ENCODE assay signal across 8 mouse cellular contexts in the genomic region with DNA sequence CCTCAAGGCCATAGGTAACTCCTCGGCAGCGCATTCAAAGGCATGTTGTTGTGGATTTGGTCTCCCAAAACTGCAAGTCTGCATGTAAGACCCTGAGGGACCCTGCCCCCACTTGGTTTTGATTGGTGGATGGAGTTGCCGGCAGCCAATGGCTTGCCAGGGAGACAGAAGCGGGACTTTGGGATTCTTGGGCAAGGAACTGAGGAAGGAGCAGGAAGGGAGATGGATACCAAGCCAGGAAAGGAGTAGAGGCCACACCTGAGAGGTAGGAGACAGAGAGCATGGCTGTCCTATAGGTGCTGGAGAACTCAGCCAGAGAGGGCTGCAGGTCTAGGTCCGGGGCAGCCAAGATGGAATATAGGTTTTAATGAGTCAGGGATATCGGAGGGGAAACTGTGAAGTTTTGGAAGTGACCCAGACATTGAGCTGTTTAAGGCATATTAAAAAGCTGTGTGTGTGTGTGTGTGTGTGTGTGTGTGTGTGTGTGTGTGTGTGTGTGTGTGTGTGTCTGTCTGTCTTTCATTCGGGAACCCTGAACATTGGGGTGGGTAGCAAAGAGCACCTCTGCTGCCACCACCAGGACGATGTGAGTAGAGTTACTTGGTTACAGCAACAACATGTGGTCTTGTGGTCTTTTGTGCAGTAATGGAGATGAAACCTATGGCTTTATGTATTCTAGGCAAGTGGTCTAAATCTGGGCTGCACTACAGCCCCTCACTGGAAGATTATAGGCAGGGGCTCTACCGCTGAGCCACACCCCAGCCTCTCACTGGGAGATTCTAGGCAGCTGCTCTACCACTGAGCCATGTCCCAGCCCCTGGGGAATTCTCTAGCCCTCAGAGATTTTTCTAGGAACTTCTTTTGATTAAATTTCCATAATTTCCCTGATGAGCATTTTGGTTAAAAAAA. TPM values are rescaled to one million over a fixed set of nuclear protein-coding genes. Genes with fewer than 3 reads are reported as not detected.
DNase-seq lines count a peak whose midpoint lies in the region; ATAC-seq and TF ChIP-seq lines count a peak whose summit lies in the region.

No protein-coding gene starts in this region.

- no peak overlapping the region for H3K27ac ChIP-seq in hindbrain, embryonic 14.5 days
- H3K27ac ChIP-seq in liver, embryonic 14.5 days = no peak overlapping the region

- H3K9ac ChIP-seq in hindbrain, embryonic 14.5 days = no peak overlapping the region
- H3K9ac ChIP-seq in liver, embryonic 14.5 days (replicated peaks) = no peak overlapping the region

- no peaks in the 10 kb centered on the region for H3K36me3 ChIP-seq in hindbrain, embryonic 14.5 days (replicated peaks; ENCODE audit: control insufficient read depth, insufficient read depth)
- no peaks in the 10 kb centered on the region for H3K36me3 ChIP-seq in liver, embryonic 14.5 days (replicated peaks; ENCODE audit: control insufficient read depth, insufficient read depth, low read depth)

- no peak overlapping the region for H3K4me3 ChIP-seq in hindbrain, embryonic 14.5 days (replicated peaks; ENCODE audit: low read length)
- H3K4me3 ChIP-seq in liver, embryonic 14.5 days (ENCODE audit: insufficient read depth in 1 of 2, low read depth in 2 of 2, low read length in 2 of 2) = no peak overlapping the region

- H3K4me1 ChIP-seq in hindbrain, embryonic 14.5 days (replicated peaks; ENCODE audit: control insufficient read depth, insufficient read depth, low read length) = no peaks in the 10 kb centered on the region
- H3K4me1 ChIP-seq in liver, embryonic 14.5 days (replicated peaks; ENCODE audit: control insufficient read depth in 2 of 2, insufficient read depth in 2 of 2, low read length in 1 of 2) = no peaks in the 10 kb centered on the region

- H3K27me3 ChIP-seq in hindbrain, embryonic 14.5 days (ENCODE audit: control insufficient read depth, insufficient read depth, low read length) = no peaks in the 10 kb centered on the region
- H3K27me3 ChIP-seq in liver, embryonic 14.5 days (ENCODE audit: control insufficient read depth, insufficient read depth, low read length) = no peaks in the 10 kb centered on the region

- DNase-seq in kidney, adult 18-20 months = peak; percentile 25
- DNase-seq in kidney, adult 11 months = no peak
- peak; percentile 61 for DNase-seq in embryo, embryonic 9.5 days (ENCODE audit: extremely low spot score)
- no peak for DNase-seq in hindbrain, embryonic 14.5 days (ENCODE audit: low spot score)
- DNase-seq in liver, embryonic 14.5 days (ENCODE audit: low read depth in 3 of 3, low spot score in 3 of 3) = no peak
- peak; percentile 31 for DNase-seq in thymus, postnatal 25 days
- no peak for DNase-seq in c-Kit-positive CD71-positive TER-119-positive erythroid progenitor cells, embryonic 14.5 days (ENCODE audit: low spot score)
- no peak for DNase-seq in cerebellum, adult 8-10 months

- TF ChIP-seq EP300 in liver, embryonic 14.5 days (IDR thresholded peaks at IDR 0.05; ENCODE audit: low read depth) = no peak

- peak; percentile 10; the same call in 1 of the 2 replicates for TF ChIP-seq CTCF in liver, embryonic 14.5 days (IDR thresholded peaks at IDR 0.05; ENCODE audit: low read depth)

- ATAC-seq in hindbrain, embryonic 14.5 days (ENCODE audit: low FRiP score) = no peak
- ATAC-seq in liver, embryonic 14.5 days (ENCODE audit: insufficient read depth) = no peak

- 20% methylated on average over 9 of the region's 9 CpGs for WGBS in hindbrain, embryonic 14.5 days
- WGBS in liver, embryonic 14.5 days (ENCODE audit: insufficient replicate concordance) = 26% methylated on average over 9 of the region's 9 CpGs

- H3K4me2 ChIP-seq in hindbrain, embryonic 14.5 days (replicated peaks) = peak overlapping the region; percentile 31
- H3K4me2 ChIP-seq in liver, embryonic 14.5 days (ENCODE audit: low read depth) = no peak overlapping the region; the same call in 1 of the 2 replicates

- no peaks in the 10 kb centered on the region for H3K9me3 ChIP-seq in hindbrain, embryonic 14.5 days (ENCODE audit: control insufficient read depth, low read length)
- no peaks in the 10 kb centered on the region for H3K9me3 ChIP-seq in liver, embryonic 14.5 days (ENCODE audit: control insufficient read depth, low read length)

RNA-seq across cellular contexts. Expression of gene Cyp2b10, which starts 37.2 kb away (rescaled TPM):
- polyA plus RNA-seq in hindbrain, embryonic 14.5 days (2014; fragmentation: Nextera tagmentation; extraction: Ambion mirVana) = not detected in 2 replicates
- 0.05 and 0.07 TPM in 2 replicates for polyA plus RNA-seq in liver, embryonic 14.5 days (2012; rRNA removed)
- polyA plus RNA-seq in liver, embryonic 14.5 days (2014; fragmentation: Nextera tagmentation; extraction: Ambion mirVana) = 0.10 TPM in 1 of 2 replicates, not detected in the other

RNA-seq across cellular contexts. Expression of gene Cyp2s1, which starts 43.5 kb away (rescaled TPM):
- 1.6 and 2.2 TPM in 2 replicates for polyA plus RNA-seq in hindbrain, embryonic 14.5 days (2014; fragmentation: Nextera tagmentation; extraction: Ambion mirVana)
- polyA plus RNA-seq in liver, embryonic 14.5 days (2012; rRNA removed) = 0.22 and 0.49 TPM in 2 replicates
- polyA plus RNA-seq in liver, embryonic 14.5 days (2014; fragmentation: Nextera tagmentation; extraction: Ambion mirVana) = 0.25 and 0.52 TPM in 2 replicates

Comparison
In these comparisons a context has a peak if more than half of its experiments do, and no peak if none do; other contexts are left out.
1. DNase-seq: peak in kidney, adult 18-20 months (single experiment), embryo, embryonic 9.5 days (single experiment) and thymus, postnatal 25 days (single experiment); none in kidney, adult 11 months (single experiment), hindbrain, embryonic 14.5 days (single experiment), liver, embryonic 14.5 days (0 of 3), c-Kit-positive CD71-positive TER-119-positive erythroid progenitor cells, embryonic 14.5 days (single experiment) and cerebellum, adult 8-10 months (single experiment).